Mouse (Mus musculus) urinary bladder, postnatal 4 days (tissue): Measurements from ENCODE around the gene Rabep2.
A peak's percentile ranks its signal among the peaks of the same experiment; 100 is the strongest.
"Not testable (repeated sequence)": the region's sequence is repeated elsewhere in the genome, so short reads cannot be mapped to it uniquely, and the experiment has no call there.

Experiments
- DNase-seq, 2 experiments: peaks; one replicate each; pipeline ENCODE4 v3.0.0; 2021 to 2022; ENCODE audit warnings: low spot score in 2 of 2

The Rabep2 gene

DNA sequence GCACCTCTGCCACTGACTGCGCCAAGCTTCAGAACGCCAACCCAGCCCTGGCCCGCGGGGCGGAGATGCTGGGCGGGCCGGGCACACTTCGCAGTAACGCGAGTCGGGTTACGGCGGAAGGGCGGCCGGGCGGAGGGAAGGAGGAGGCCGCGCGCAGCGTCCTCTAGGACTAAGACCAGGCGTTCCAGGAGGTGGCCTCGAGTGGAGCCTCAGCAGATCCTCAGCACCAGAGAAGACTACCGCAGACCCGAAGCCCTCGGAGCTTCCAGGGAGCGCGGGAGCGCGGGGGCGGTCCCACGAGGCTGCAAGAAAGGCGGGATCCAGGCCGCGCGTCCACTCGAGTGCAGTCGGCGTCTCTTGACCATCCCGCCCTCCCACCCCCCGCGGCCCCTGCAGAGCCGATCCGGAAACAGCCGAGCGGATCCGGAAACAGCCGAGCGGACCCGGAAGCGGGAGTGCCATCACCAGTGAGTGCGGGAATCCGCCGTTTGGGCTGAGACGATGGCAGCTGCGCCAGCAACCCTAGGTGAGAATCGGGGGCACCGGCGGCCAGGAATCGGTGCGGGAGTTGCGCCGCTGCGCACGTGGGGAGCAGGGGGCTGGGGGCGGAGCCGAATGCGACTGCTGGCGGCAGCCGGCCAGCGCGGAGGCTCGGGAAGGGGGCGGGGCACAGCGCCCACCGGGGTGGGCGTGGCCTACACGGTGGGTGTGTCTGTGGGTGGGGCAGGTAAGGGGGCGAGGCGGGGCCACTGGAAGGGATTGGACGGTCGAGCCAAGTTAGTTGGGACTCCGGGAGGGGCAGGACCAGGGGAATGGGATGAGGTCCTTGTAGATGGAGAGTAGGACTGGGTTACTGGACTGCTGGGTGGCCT, at the start of gene Rabep2:
Rabep2 (plus strand) TSS at position 129 of the 872 bp plus-strand sequence.
- DNase-seq: peak; percentile 93 to 97

DNA sequence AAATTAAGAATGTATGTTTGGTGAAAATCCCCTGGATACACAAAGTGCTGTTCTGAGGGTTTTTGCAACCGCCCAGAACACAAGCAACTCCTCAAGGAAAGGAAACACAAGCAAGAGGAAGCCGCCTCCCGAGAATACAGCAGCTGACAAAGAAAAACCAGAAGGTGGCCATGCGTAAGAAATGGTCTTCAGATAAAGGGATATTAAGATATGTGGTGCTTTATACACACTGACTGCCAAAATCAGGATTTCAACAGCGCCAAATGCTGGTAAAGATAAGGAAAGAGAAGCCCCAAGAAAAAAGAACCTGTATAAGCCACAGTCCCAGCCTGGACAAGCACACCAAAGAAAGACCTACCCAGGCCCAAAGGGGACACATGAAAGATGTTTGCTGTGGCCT, 45.0 kb upstream of the Rabep2 start:
- DNase-seq: no peak

DNA sequence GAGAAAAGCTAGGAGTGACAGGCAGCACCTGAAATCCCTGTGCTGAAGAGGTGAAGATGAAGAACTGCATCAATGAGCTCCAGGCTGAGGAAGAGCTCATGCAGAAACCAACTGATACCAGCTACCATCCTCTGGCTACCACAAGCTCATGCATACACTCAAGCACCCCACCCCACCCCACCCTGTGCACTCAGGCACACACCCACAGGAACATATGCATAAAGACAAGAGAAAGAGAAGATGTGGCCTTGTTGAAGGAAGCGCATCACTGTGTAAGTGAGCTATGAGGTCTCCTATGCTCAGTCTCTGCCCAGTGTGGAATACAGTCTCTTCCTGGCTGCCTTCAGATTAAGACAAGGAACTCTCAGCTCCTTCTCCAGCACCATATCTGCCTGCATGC, 40.4 kb upstream of the Rabep2 start:
- DNase-seq: no peak

DNA sequence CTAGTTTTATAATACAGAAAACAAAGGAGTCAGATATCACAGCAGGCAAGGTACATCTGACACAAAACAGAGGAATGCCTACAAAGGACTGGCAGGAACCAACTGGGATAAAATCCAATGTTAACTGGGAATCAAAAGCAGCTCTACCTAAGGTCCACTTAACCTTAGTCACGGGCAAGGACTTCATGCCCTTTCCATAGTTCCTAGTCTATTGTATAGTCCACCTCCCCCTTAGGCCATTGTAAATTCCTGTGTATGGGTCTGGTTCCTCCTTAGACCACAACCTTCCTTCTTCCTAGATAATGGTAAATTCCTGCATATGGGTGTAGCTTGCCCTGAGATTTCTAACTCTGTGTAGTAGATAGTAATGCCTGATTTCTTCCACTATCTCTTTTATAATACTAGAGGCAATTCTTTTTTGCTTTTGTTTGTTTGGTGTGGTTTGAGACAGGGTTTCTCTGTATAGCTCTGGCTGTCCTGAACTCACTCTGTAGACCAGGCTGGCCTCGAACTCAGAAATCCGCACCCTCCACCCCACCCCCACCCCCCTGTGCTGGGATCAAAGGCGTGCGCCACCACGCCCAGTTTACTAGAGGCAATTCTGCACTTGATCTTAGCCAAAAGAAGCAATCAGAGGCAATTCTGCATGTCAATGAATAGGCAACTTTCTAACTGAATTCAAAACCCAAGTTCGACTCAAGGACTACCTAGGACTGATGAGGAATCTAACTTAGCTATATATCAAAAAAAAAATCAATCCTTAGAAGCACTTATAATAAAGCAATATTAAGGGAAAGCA, 36.3 kb upstream of the Rabep2 start:
- DNase-seq: not testable (repeated sequence)

DNA sequence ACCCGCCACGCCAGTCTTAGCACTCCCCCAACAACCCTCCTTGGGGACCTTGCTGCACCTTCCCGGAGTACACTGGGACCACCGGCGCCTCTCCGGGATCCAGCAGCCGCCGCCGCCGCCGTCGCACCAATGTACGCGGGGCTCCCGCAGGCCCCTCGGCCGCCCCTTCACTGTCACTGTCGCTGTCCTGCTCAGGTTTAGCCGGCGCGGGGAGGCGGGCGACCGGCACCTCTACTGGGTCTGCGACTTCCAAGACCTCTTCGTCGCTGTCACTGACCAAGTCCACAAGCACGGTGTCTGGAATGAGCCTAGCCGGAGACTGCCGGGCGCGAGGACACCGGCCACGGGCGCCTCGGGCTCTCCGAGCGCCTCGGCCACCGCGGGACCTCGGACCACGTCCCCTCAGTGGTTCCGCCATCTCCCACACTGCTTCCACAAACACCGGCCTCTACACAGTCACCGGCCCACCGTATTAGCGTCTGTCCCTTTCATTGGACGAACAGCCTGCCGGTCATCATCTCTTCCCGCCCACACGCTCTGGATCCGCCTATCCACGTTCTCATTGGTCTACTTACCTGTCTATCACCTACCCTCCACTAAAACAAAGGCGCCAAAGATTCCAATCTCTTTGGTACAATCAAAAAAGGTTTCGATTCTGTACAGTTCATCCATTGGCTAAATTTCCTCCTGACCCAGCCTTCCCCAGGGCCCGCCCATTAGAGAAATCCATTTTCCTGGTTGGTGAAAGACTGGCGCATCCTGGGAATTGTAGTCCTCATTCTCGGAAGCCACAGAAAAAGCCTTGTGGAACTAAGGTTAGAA, 32.0 kb upstream of the Rabep2 start, which contains the start of gene Nfatc2ip:
Nfatc2ip (minus strand) TSS at position 440 of the 822 bp plus-strand sequence.
- peak; percentile 90 for DNase-seq

DNA sequence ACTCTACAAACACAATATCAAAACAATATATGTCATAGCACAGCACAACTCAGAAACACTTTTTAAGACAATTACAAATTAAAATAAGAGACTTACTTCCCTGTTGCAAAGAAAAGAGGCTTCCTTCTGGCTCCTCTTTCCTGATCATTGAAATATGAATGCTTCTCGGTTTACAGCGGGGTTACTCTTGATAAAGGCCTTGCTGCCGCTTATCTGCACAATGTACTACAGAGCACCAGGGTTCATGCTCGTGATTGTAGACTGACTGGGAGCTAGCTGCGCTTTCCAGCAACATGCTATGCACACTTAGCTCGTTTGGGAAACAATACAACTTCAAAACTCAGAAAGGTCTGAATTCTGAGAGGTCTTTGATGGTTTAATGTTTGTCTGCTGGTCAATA, 31.3 kb upstream of the Rabep2 start:
- no peak for DNase-seq

DNA sequence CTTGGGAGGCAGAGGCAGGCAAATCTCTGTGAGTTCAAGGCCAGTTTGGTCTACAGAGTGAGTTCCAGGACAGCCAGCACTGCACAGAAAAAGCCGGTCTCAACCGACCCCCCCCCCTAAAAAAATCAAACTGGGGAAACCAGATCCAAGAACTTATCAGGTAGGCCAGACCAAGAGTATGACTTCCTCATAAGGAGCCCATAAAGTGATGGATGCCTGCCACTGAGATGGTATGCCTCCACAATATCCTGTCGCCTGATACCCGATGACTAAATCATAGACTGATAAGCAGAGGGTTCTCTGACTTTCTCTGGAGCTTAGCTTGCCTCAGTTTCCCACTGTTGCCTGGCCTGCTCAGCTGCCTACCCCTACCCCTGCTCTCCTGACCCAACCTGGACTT, 30.7 kb upstream of the Rabep2 start:
- no peak for DNase-seq

DNA sequence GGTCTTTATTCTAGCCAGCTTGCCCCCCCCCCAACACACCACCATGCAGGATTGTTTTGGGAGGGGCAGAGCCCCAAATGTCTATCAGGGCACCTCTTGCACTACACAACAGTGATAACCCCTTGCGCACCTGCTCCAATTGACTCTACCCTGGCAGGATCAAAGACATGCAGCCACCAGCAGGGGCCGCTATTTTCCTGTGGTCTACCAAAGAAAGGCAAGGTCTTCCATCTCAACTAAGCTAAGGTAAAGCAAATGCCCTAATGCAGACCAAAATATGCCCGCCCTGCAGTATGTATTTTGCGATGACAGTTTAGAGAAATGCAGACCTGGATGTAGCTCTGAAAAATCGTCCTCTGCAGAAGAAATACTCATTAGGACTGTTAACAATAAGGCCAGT, 29.0 kb upstream of the Rabep2 start:
- peak; percentile 63 to 84 for DNase-seq

DNA sequence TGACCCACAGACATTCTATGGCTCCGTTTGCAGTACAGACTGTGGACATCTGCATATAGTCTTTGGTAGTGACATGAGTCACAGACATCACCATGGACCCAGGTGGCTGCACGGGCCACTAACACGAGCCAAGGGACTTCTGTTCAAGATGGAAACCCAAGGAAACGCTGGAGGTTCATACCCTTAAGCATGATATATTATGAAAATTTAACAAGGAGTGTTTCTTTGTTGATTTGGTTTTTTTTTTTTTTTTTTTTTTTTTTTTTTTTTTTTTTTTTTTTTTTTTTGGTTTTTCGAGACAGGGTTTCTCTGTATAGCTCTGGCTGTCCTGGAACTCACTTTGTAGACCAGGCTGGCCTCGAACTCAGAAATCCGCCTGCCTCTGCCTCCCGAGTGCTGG, 26.0 kb upstream of the Rabep2 start:
- not testable (repeated sequence) for DNase-seq

DNA sequence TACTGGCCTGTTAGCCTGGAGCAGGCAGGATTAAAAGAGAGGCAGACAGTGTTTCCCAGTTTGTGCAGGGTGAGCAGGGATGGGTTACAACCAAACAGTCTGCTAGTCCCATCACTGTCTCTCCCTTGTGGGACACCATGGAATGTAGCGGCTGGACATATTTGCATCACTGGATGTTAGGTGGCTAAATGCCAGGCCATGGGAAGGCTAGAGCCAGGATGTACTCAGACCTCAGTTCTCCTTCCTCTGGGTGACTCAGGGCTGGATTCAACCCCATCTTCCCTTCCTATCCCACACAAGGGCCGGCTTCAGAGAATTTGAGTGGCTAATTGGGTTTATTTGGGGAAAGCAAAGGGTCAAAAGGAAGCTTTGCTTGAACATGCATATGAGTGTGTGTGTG, 19.9 kb upstream of the Rabep2 start:
- no peak for DNase-seq

DNA sequence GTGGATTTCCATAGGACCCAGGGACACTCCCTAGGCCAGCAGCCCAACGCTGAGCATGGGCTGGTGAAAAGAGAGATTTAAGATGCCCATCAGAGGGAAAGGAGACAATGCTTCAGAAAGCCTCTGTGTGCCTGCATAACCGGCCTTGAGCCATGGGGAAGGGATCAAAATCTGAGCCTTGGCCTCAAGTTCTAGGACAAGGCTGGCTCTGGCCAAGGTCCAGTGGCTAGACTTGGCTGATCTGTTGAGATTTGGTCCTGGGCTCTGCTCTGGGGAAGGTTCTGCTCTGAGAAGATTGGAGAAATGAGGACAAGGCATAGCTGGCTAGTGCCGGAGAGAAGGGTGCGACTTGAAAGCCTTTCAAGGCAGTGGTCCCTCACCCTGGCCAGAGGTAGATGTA, 17.5 kb upstream of the Rabep2 start:
- DNase-seq: no peak

DNA sequence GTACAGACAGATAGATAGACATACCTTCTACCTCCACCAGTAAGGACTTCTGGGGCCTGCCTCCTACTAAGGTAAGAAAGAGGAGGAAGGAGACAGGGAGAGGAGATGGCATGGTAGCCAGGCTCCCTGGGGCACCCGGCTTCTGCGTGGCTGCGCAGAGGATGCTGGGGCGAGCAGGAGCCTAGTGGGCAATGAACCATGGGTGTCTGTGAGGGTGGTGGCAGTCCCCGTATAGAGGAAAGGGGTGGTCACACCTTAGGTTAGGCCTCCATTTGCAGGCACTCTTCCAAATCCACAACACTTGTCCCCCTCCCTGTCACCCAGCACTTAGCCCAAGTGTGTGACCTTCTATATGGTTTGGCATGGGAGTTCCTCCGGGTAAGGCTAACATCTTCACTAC, 13.8 kb upstream of the Rabep2 start, which contains the start of gene Cd19:
Cd19 (minus strand) TSS at position 165 of the 400 bp plus-strand sequence.
- DNase-seq: no peak

DNA sequence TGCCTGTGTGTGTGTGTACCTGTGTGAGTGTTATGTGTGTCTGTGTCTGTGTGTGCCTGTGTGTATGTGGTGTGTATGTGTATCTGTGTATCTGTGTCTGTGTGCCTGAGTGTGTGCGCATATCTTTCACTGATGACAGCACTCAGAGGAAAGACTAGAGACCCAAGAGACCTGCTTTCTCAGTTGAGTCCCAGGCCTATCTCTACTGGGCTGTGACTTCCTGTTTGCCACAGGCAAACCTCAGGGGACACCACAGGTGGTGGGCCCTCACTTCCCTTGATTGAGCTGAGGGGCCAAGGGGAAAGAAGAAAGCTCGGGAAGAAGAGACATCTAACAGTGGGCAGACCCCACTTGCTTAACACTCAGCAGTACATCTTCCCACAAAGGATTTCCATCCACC, 11.9 kb upstream of the Rabep2 start:
- DNase-seq: no peak

DNA sequence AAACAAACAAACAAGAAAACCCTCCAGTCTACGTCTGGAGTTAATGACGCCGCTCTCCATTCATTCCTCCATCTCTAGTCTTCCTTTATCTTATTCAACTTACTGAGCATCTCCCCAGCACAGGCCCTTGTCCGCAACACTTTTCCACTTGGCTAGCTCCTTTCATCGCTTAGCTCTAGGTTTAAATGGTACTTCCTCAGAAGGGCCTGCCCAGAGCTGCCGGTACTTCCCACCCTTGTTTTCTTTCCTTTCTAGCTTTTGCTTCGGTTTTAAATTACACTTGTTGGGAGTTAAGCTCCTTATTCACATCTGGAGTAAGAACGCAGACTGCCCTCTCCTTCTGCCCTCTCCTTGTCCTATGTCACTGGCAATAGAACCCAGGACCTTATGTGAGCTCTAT, 11.5 kb upstream of the Rabep2 start:
- DNase-seq: no peak

DNA sequence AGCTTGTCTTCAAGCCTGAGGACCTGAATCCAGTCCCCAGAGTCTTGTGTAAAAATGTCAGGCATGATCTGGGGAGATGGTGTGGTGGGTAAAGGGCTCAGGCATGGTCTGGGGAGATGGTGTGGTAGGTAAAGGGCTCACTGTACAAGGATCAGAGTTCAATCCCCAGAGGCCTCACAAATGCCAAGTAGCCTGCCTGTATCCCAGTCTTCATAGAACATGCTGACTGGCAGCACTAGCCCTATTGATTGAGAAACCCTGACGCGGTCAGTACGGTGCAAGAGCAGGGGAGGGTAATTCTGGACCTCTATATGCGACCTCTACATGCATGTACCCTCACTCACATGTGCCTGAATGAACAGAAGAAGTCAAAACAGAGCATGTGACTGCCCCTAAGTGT, 11.0 kb upstream of the Rabep2 start:
- DNase-seq: no peak

DNA sequence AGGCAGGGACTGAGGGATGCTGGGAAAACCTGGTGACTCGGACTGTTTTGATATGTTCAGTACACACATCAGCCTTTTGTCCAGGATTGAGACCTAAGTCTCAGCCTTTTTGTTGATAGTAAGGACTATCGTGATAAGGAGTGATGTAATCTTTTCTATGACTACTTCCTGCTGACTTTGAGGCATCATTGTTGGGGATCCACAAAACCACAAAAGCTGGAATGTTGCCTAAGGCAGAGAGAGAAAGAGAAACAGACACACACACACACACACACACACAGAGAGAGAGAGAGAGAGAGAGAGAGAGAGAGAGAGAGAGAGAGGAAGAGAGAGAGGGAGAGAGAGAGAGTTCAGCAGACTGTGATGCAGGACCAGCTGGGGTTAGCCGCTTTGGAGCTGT, 10.1 kb upstream of the Rabep2 start:
- DNase-seq: no peak

DNA sequence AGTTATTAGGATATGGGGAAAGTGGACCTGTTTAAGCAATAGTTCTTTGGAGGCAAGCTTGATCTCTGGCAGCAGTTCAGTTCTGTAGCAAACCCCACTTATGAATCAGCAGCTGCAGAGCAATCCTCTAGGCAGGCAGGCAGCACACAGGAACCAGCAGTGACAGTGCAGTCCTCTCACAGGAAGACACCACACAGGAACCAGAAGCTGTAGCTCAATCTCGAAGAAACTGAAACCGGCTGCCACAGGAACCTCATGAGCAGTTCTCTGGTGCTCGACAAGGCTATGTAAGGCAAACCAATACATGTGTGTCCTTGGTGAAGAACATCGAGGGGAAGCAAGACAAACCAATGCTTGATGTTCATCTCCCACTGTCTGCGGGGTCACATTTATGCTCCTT, 6.8 kb upstream of the Rabep2 start:
- DNase-seq: no peak

DNA sequence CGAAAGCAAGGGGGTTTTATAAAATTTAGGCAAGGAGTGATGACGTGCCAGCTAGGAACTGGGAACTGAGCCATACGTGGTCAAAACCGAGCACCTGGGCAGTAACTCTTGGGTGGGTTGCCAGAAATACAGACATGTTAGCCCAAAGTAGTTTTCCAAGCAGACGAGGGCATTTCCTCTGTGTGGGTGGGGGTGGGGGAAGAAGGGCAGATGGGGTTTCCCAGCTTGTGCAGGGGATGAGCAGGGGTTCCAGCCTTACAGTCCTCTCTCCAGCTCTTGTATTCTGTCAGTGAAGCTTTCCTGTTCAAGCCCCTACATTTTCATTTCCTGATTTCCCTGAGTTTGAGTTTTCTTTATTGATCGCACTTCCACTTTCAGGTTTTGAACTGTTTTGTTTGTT, 4.4 kb upstream of the Rabep2 start:
- no peak for DNase-seq

DNA sequence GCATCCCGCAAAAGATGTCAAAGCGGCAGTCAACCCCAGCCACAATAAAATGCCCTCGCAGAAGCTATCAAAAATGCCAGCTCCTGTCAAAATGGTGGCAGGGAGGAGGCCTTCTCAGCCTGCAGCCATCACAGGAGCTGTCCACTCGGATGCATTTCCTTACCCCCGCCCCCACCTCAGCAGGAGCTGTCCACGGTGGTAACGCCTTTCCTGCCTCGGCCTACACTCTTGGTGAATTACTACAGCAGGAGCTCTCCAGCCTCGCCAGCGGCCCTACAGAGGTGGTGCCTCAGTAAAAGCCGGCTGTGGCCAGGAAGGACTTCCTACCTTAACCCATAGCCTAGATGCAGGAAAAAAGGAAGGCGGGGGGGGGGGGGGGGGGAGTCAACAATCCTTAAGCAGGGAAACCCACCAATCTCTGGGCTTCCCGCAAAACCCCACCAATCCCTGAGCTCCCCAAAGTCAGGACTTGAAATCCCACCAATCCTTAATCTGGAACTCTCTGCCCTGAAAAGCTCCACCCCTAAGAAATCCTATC, 1.2 kb upstream of the Rabep2 start:
- no peak for DNase-seq

DNA sequence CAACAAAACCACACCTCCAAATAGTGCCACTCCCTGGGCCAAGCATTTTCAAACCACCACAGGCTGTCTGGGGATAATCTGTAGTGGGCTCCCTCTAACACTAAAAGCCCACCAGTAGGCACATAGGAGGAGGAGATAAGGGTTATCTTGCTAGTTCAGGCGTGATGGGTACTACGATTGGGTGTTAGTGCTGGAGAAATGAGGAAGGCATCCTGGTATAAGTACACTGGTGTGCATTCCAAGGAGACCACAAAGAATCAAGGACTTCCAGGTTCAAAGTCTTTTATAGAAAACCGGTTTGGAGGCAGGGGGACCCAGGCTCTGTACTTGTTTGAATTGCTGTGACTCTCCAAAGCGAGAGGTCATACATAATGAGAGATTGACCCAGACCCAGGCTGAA, 405 bp upstream of the Rabep2 start:
- no peak for DNase-seq

DNA sequence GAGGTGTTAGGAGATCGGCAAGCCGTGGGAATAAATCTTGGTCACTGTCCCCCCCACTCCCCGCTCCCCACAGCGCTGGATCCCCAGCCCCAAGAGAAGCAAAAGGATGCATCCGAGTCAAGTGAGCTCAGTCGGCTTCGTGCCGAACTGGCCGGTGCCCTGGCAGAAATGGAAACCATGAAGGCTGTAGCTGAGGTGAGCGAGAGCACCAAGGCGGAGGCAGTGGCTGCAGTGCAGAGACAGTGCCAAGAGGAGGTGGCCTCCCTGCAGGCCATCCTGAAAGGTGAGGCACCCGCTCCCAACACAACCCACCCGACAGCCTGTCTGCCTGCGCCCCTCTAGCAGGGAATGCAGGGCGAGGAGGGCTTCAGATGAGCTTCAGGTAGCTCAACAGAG, 942 bp downstream of the Rabep2 start:
- DNase-seq: no peak

DNA sequence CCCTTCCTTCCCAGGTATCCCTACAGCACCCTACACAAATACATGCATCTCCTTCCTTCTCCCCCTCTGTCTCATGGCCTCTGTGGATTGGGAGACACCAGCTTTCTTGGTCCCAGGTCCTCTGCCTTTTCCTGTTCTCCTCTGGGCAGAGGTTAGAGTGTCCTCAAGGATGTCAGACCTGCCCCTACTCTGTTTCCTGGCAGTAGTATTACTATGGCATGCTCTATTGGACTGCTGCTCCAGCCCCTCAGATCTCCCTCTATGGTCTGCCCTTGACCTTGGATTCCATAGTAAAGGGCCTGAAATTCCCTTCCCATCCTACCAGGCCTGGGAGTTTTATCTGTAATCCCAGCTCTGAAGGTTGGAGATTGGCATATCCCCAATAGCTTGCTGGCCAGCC, 1.6 kb downstream of the Rabep2 start:
- DNase-seq: no peak
